Mouse (Mus musculus) R1 (cell line): Measurements from ENCODE around the gene Osgin1.

Source experiments
- DNase-seq: peaks from one replicate; pipeline ENCODE4 v3.0.0-alpha.2; 2018; ENCODE audit warnings: low read depth, low spot score

Gene Osgin1

GRCm38 (mm10) chr8:119442970-119443369, 9.0 kb downstream of the Osgin1 start:
- DNase-seq = no peak

DNA sequence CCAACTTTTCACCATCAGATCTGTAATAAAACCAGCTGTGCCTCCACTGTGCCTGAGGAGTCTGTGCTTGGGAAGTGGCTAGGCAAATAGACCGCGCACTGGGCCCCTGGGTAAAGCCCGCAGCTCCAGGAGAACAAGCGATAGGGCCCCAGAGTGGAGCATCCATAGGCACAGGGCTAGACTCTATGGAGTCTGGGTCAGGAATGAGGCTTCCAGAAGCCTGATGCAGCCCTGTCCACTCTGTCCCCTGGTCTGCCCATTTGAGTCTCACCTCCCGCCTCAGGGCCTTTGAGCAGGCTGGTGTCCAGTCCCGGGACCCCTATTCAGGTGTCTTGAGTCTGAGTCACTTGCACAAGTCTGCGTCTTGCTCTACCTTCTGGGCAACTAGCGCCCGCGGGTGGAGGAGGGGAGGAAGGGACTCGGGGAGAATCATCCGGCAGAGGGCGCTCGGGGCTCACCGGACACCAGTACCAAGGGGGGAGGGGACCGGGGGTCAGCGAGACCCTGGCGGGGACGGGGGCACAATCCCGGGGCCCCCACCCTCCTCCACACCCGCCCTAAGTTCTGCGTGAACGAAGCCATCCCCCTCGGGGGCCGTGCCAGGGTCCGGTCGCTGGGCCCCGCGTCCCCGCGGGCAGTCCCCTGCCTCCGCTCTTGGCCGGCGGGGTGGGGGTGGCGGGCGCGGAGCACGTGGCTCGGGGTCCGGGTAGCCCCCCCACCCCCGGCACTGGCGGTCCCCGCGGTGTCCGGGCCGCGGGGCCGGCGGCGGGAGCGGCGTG, 12.5 kb downstream of the Osgin1 start, which contains the start of gene Necab2:
Gene Necab2 (plus strand): TSS at position 509 of the 779 bp plus-strand sequence.
- DNase-seq = peak; percentile 90

DNA sequence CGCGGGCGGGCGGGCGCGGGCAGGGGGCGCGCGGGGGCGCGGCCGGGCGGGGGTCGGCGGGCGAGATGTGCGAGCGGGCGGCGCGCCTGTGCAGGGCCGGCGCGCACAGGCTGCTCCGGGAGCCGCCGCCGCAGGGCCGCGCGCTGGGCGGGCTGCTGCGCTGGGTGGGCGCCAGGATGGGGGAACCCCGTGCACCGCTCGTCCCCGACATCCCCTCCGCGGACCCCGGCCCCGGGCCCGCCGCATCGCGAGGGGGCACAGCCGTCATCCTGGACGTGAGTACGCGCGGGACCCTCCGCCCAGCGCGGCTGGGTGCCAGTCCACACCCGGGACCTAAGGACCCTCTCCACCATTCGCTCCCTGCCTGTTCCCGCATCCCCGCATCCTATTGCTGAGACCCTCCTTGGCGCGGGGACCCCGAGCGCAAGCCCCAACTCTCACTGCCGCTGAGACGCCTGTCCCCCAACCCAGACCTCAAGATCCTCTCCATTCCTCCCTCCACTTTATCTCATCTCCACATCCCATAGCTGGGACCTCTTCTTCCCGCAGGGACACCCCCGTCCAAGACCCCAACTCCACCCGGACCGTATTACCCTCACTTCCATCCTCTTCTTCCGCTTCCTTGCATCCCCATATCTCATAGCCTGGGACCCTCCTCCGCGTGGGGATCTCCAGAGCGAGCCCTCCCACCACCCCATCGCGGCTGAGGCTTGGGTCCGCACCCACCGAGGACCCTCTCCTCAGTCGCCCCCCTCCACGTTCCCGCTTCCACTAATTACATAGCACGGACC, 13.3 kb downstream of the Osgin1 start:
- no peak for DNase-seq

- no peak for DNase-seq
Measured at GRCm38 (mm10) chr8:119447781-119448170, 13.9 kb downstream of the Osgin1 start.

- no peak for DNase-seq
Measured at GRCm38 (mm10) chr8:119449627-119450026, 15.7 kb downstream of the Osgin1 start.

- no peak for DNase-seq
Measured at GRCm38 (mm10) chr8:119451131-119451530, 17.2 kb downstream of the Osgin1 start.

- no peak for DNase-seq
Measured at GRCm38 (mm10) chr8:119452919-119453318, 19.0 kb downstream of the Osgin1 start.

DNA sequence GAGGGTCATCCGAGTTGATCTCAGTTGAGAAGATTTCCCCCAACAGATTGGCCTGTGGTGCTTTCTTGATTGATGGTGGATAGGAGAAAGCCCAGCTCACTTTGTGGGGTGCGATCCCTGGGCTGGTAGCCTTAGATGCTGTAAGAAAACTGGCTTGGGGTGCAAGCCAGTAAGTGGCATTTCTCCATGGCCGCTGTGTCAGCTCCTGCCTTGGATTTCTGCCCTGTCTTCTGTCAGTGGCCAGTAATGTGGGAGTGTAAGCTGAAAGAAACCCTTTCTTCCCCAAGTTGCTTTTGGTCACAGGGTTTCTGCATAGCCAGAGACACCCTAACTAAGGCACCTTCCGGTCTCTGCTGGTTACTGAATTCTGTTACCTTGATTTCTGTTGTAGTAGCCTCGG, 22.1 kb downstream of the Osgin1 start:
- no peak for DNase-seq

GRCm38 (mm10) chr8:119459724-119460123, 25.8 kb downstream of the Osgin1 start:
- DNase-seq = no peak

DNA sequence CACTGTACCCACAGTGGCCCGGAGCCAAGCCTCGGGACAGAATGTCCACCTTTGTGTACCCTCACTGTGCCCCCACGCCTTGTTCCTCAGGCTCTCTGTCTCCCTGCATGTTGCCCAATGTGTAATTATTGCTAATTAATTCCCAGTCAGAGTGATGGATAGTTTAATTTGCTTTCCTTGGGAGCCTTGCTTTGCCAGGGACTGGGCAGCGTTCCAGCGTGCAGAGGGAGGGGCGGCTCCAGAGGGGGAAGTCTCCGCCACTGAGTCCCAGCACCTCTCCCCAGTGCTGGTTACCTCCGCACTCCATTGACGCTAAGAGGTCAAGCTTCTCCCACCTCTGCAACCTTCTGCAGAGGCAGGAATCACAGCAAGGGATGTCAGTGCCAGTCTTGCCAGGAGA, 27.4 kb downstream of the Osgin1 start:
- no peak for DNase-seq

DNA sequence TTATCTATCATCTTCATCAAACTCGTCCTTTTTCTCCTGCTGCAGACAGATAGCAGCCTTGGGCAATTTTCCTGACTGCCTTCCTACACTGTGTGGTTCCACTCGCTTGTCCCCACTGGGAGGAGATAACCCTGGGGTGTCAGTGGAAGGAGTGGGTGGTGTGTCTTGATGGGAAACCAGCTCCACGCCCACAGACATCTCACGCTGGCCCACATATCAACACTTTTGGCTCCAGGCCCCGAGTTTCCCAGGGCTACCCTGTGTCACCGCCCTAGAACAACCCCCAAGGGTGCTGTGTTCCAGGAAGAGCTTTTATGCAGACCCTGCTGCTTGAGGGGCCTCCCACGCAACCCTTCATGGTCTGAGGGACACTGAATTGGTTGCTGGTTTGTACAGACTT, 29.8 kb downstream of the Osgin1 start:
- no peak for DNase-seq

DNA sequence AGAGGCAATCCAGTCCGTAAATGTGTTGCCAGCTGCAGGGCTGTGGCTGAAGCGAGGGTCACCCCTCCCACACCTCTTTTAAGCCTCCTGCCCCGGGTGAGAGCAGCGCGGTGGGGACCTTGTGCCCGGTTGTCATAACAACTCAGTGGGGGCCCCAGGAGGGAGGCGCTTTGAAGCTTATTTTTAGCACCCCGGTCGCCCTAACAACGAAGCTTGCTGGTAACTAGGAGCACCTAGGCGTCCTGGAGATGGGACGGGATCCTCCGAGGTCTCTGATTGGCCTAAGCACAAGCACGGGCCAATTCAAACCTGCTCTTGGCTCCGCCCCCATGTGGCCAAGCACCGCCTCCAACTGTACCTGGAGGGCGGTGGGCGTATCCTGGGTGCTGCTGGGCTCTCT, 32.2 kb downstream of the Osgin1 start:
- DNase-seq = peak; percentile 93

DNA sequence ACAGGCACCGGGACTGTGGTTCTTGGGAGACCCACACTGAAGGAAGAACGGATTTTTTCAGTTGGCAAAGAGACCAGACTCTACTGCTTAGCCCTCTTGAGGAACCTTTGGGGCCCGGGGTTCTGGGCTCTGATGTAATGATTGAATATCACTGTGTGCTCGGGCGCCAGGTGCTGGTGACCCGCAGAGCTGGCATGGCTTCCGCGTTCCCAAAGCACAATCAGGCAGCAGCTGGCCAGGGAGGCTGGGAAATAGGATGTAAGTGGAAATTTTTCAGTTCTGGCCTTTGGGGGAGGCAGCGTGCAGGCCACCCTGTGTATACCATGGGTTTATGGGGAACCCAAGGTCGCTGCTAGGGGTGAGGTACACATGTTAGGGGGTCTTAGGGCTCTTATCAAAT, 32.9 kb downstream of the Osgin1 start:
- no peak for DNase-seq

DNA sequence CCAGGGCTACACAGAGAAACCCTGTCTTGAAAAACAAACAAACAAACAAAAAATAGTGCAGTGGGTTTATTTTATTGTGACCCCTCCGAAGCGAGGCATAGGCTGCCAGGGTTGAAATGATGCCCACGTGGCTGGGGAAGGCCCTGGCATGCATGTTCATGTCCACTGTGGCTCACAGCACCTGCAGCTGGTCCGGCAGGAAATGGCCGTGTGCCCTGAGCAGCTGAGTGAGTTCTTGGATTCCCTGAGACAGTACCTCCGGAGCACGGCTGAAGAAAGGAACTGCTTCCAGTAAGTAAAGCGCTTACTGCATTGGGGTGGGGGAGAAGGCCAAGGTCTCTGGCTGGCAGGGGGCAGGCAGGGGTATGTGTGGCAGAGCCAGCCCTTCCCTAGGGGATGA, 34.2 kb downstream of the Osgin1 start:
- DNase-seq = no peak

GRCm38 (mm10) chr8:119478684-119479083, 44.8 kb downstream of the Osgin1 start:
- DNase-seq = peak; percentile 70

DNA sequence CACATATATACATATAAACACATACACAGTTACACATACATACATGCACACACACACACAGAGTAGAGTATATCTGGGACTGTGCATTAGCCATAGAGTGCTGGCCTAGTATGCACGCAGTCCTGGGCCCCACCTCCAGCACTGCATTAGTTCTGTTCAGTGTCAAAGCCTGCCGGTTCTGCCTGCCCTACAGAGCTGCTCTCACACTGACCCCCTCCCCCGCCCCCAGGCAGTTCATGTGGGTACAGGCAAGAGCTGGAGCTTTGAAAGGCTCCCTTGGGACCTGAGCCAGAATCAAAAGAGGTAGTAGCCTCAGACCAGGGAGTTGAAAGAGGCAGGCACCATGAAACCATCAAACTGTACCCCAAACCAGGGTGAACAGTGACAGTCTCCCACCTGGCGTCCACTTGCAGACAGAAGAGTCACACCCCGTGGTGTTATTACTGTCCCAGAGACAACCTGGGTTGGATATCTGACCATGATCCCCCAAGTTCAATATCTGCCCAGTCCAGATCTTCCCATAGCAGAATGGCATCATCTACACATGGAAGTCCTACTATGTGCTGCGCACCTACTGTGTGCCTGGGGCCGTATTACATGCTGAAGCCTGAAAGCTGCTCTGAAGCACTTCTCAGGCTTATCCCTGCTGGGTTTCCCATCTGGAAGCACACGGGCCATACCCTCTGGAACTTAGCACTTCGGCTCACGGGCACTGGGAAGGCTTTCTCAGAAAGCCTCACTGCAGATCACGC, 50.4 kb downstream of the Osgin1 start:
- DNase-seq = no peak

DNA sequence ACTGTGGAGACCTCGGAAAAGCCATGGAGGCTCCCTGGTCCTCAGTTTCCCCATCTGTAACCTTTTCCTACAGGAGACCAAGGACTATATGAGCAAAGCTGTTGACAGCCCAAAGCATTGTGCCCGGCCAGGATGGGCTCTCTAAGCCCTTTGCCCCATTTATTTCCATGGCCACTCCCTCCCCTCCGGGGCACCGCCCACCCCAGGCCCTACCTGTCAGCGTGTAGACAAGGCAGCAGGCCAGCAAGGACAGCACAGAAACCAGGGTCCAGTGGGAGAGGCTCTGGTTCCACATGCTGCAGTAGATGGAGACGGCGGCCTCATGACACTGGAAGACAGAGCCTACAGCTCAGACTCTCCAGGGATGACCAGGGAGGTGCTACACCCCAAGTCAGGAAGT, 53.2 kb downstream of the Osgin1 start:
- DNase-seq = no peak
